8 mouse cellular contexts compared by ENCODE assay signal in genomic region chr17:26506997-26507871, GRCm38 (mm10). TPM values are rescaled to one million over a fixed set of nuclear protein-coding genes. Genes with fewer than 3 reads are reported as not detected.
DNase-seq lines count a peak whose midpoint lies in the region; ATAC-seq lines count a peak whose summit lies in the region.

No protein-coding gene starts in this region.

- no peaks in the 10 kb centered on the region for H3K27me3 ChIP-seq in liver, embryonic 11.5 days (replicated peaks; ENCODE audit: control insufficient read depth, insufficient read depth, low read length)

- peak overlapping the region; percentile 83 for H3K4me3 ChIP-seq in liver, embryonic 11.5 days (ENCODE audit: low read depth, low read length)

- ATAC-seq in inflammation-experienced regulatory T-cells, adult 6 months: peak; percentile 33
- ATAC-seq in liver, embryonic 11.5 days (replicated peaks; ENCODE audit: low FRiP score): no peak

- H3K36me3 ChIP-seq in liver, embryonic 11.5 days (ENCODE audit: control insufficient read depth, insufficient read depth, low read length): peaks cover 5% of the 10 kb centered on the region; the same call in 1 of the 2 replicates

- peak overlapping the region; percentile 85 for H3K4me2 ChIP-seq in liver, embryonic 11.5 days

- DNase-seq in left cerebral cortex, adult 18-20 months (ENCODE audit: low spot score in 2 of 2): peak; percentile 21 to 49
- no peak for DNase-seq in left cerebral cortex, adult 11 months (ENCODE audit: low spot score)
- DNase-seq in cerebellum, postnatal 10 days: peak; percentile 69 to 74
- peak; percentile 65 to 79 for DNase-seq in gastrocnemius, adult 8-10 months (ENCODE audit: low spot score in 2 of 2)
- peak; percentile 58 for DNase-seq in liver, embryonic 11.5 days (ENCODE audit: low spot score)
- DNase-seq in naive thymus-derived CD4-positive, alpha-beta T cell, adult 2 months (ENCODE audit: low read depth): peak; percentile 78
- peak; percentile 84 for DNase-seq in thymus, postnatal 14 days

- H3K9me3 ChIP-seq in liver, embryonic 11.5 days (ENCODE audit: control insufficient read depth, low read length): no peaks in the 10 kb centered on the region

- peak overlapping the region; percentile 95 for H3K9ac ChIP-seq in liver, embryonic 11.5 days (ENCODE audit: low read depth, low read length)

- peaks cover 49% of the 10 kb centered on the region for H3K4me1 ChIP-seq in liver, embryonic 11.5 days (replicated peaks; ENCODE audit: control insufficient read depth, insufficient read depth, low read length)

- H3K27ac ChIP-seq in liver, embryonic 11.5 days (ENCODE audit: low read depth, low read length): peak overlapping the region; percentile 98

- WGBS in liver, embryonic 11.5 days: 30% methylated on average over 24 of the region's 24 CpGs

RNA-seq across cellular contexts. Expression of gene Ergic1, which starts 54.1 kb away (rescaled TPM):
- total RNA-seq in left cerebral cortex, adult 18-20 months (2021): 100 to 1,000 TPM; 150 to 155 TPM
- total RNA-seq in gastrocnemius, adult 8-10 months (2022): 10 to 100 TPM; 42.1 to 62.2 (median 50.9) TPM
- 10 to 100 TPM; 35.9 to 50.4 (median 39.8) TPM for polyA plus RNA-seq in inflammation-experienced regulatory T-cells, adult 6 months (2017; shearing (Covaris generic))
- 89.5 and 96.1 TPM in 2 replicates for polyA plus RNA-seq in liver, embryonic 11.5 days (2014; fragmentation: Nextera tagmentation; extraction: Ambion mirVana)

RNA-seq across cellular contexts. Expression of gene Dusp1, which starts 54.7 kb away (rescaled TPM):
- 10 to 100 TPM; 60.7 to 61.5 TPM for total RNA-seq in left cerebral cortex, adult 18-20 months (2021)
- 10 to 100 TPM; 49.6 to 99.2 (median 59.4) TPM for total RNA-seq in gastrocnemius, adult 8-10 months (2022)
- polyA plus RNA-seq in inflammation-experienced regulatory T-cells, adult 6 months (2017; shearing (Covaris generic)): 10 to 100 TPM; 31.4 to 56.0 (median 32.0) TPM
- polyA plus RNA-seq in liver, embryonic 11.5 days (2014; fragmentation: Nextera tagmentation; extraction: Ambion mirVana): 18.6 and 22.7 TPM in 2 replicates
